Mouse (Mus musculus) liver, embryonic 13.5 days (tissue): Measurements from ENCODE around the gene Efhd1. TPM values are rescaled to one million over a fixed set of nuclear protein-coding genes. Genes with fewer than 3 reads are reported as not detected.

ENCODE experiments used
- ATAC-seq: fragments of 200-750 bp; cut with Nextera tagmentation; 2 replicates; pipeline ENCODE4 v1.8.0; 2017; ENCODE audit warnings: low read depth, mild to moderate bottlenecking, moderate number of reproducible peaks, moderate library complexity
- DNase-seq: peaks from one replicate; pipeline ENCODE4 v3.0.0; 2022
- H3K27ac ChIP-seq: fragments of 300-500 bp; sonication (generic); 2 replicates; pipeline ENCODE4 v1.5.1; 2015; ENCODE audit warnings: moderate library complexity, mild to moderate bottlenecking, inconsistent platforms
- H3K27me3 ChIP-seq: fragments of 300-500 bp; sonication (generic); 2 replicates; pipeline ENCODE4 v1.6.1; 2015; ENCODE audit warnings: mild to moderate bottlenecking, inconsistent platforms
- H3K36me3 ChIP-seq: fragments of 300-500 bp; sonication (generic); 2 replicates; pipeline ENCODE4 v1.6.1; 2015; ENCODE audit warnings: mild to moderate bottlenecking, inconsistent platforms
- H3K4me1 ChIP-seq: fragments of 300-500 bp; sonication (generic); replicated peaks from 2 replicates; pipeline ENCODE4 v1.6.1; 2015; ENCODE audit warnings: inconsistent platforms
- H3K4me2 ChIP-seq: fragments of 300-500 bp; sonication (generic); 2 replicates; pipeline ENCODE4 v1.6.1; 2015; ENCODE audit warnings: inconsistent platforms, mild to moderate bottlenecking, moderate library complexity
- H3K4me3 ChIP-seq: fragments of 300-500 bp; sonication (generic); replicated peaks from 2 replicates; pipeline ENCODE4 v1.5.1; 2015; ENCODE audit warnings: mild to moderate bottlenecking, inconsistent platforms
- H3K9ac ChIP-seq: fragments of 300-500 bp; sonication (generic); 2 replicates; pipeline ENCODE4 v1.6.1; 2015; ENCODE audit warnings: mild to moderate bottlenecking, inconsistent platforms
- H3K9me3 ChIP-seq: fragments of 300-500 bp; sonication (generic); replicated peaks from 2 replicates; pipeline ENCODE4 v1.6.1; 2016; ENCODE audit warnings: inconsistent platforms
- WGBS: fragments of 180-500 bp; shearing (Covaris S2); methylation state at CpG from one replicate; pipeline ENCODE4 v1.1.7; 2015; ENCODE audit not compliant: insufficient replicate concordance; 5-methylcytosine and 5-hydroxymethylcytosine counted together
- polyA plus RNA-seq: library from polyadenylated mRNA; unstranded; fragments of >200 nt; fragmentation: Nextera tagmentation; extraction: Ambion mirVana; gene quantifications from 2 replicates; pipeline ENCODE4 v1.2.1, GENCODE M21; 2015

The Efhd1 gene
- polyA plus RNA-seq, 1 experiment from 2014 or later = 0.07 TPM

DNA sequence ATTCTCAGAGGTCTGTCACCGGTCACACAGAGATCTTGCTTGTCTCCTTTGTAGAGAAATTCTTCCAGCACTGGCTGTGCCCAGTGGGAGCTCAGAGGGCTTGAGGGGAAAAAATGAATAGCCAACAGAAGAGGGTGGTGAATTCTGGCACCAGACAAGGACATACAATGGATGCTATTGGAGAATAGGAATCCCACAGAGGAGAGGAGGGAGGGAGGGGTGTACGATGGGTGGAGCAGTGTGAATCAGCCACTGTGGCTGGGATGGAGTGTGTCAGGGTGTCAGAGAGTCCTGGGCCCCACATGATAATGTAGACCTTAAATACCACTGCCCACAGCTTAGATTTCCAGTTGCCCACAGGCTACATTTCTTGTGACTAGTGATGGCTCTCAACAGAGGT is 22.9 kb downstream of the Efhd1 start:
- H3K36me3 ChIP-seq = no peaks in the 10 kb centered on the region
- H3K4me3 ChIP-seq = no peak overlapping the region
- 72% methylated on average over 2 of the region's 2 CpGs for WGBS
- H3K4me2 ChIP-seq = no peak overlapping the region
- no peak for ATAC-seq
- H3K27ac ChIP-seq = no peak overlapping the region
- 0 out of 2 replicates have a peak, but pooled peaks cover 3% of the 10 kb centered on the region for H3K27me3 ChIP-seq
- DNase-seq = no peak
- no peaks in the 10 kb centered on the region for H3K4me1 ChIP-seq
- H3K9me3 ChIP-seq = no peaks in the 10 kb centered on the region
- no peak overlapping the region for H3K9ac ChIP-seq

DNA sequence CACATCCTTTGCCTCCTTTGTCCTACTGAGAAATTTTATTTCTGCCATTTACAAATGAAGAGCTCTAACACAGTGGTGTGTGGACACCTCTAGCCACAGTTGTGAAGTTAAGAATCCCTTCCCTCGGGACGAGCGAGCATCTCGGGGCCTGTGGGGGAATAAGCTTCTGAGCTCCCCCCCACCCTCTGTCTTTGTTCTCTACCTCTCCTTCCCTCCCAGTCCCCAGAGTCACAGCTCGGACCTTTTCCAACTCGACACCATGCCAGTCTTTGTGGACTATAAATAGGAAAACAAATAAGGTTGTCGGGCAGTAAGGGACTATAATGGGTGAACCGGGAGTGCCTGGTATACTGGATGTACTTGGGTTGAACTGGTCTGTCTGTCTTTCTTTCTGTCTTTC is 27.3 kb downstream of the Efhd1 start:
- no peaks in the 10 kb centered on the region for H3K9me3 ChIP-seq
- DNase-seq = no peak
- H3K27ac ChIP-seq = no peak overlapping the region
- no peaks in the 10 kb centered on the region for H3K4me1 ChIP-seq
- 0 out of 2 replicates have a peak, but pooled peaks cover 3% of the 10 kb centered on the region for H3K27me3 ChIP-seq
- no peak overlapping the region for H3K4me2 ChIP-seq
- H3K4me3 ChIP-seq = no peak overlapping the region
- no peaks in the 10 kb centered on the region for H3K36me3 ChIP-seq
- WGBS = 66% methylated on average over 8 of the region's 8 CpGs
- ATAC-seq = no peak
- H3K9ac ChIP-seq = no peak overlapping the region

DNA sequence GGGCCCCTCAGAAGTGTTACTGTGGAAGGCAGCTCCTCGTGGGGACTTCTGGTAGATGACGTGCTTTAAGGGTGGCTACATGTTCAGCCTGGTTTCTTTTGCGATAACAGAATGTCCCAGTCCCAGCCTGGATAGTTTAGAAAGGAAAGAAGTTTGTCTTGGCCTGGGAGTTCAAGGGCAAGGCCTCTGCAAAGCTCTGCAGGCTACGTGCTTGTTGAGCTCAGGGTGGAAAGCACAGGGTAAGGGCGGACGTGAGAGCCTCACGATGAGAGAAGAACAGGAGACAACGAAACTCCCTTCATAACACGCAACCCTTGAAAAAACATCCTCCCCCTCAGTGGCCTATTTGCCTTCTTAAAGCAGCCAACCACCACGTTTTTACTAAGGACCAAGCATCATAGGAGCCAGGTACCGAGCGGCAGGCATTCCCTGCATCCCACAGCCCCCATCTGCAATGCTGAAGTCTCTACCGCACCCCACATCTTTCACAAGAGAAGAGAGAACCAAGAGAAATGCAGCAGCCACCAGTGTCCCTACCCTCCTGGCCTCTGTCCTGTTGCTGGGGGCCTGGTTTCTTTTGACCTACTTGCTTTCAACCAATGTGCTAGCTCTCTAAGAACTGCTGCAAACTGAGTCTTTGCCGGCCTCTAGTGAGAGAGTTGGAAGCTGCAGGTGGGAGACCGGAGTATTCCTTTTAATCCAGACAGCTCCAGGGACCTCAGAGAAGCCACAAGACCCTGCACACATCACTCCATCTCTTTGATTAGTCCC is 28.4 kb downstream of the Efhd1 start:
- Histone ChIP-seq H3K4me3 (no peak overlapping the region), H3K9ac (no peak overlapping the region), H3K4me1 (no peaks in the 10 kb centered on the region), H3K27me3 (0 out of 2 replicates have a peak, but pooled peaks cover 3% of the 10 kb centered on the region), H3K9me3 (no peaks in the 10 kb centered on the region), H3K27ac (no peak overlapping the region), H3K36me3 (no peaks in the 10 kb centered on the region), H3K4me2 (no peak overlapping the region)
- WGBS = 61% methylated on average over 15 of the region's 15 CpGs
- DNase-seq (no peak), ATAC-seq (no peak)

DNA sequence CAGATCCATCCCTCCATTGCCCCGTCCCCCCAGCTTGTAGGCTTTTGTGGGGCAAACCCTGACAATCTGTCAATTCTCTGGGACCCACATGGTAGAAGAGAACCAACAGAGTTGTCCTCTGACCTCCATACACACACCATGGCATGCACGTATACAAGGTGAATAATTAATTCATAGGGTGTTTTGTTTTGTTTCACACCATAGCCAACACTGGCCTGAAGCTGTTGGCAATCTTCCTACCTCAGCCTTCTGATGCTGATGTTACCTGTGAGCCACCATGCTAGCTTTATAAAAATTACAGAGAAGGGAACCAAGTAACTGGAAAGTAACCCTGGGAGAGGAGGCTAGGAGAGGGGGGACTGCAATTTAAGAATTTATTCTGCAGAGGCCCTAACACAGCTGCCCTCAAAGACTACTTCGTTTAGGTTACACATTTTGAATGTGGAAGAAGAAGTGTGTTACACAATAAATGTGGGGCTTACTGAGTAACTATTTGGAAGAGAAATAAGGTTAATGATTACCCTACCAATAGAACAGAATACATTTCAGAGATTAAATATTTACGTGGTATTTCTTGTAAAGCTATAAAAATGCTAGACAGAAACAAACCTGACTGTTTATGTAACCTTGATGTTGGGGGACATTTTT is 30.0 kb downstream of the Efhd1 start:
- Histone ChIP-seq H3K9me3 (no peaks in the 10 kb centered on the region), H3K4me2 (no peak overlapping the region), H3K9ac (no peak overlapping the region), H3K36me3 (no peaks in the 10 kb centered on the region), H3K27ac (peak overlapping the region; percentile 32; the same call in 1 of the 2 replicates), H3K27me3 (0 out of 2 replicates have a peak, but pooled peaks cover 3% of the 10 kb centered on the region), H3K4me3 (no peak overlapping the region), H3K4me1 (no peaks in the 10 kb centered on the region)
- WGBS = 54% methylated on average over 4 of the region's 4 CpGs
- DNase-seq (no peak), ATAC-seq (no peak)

DNA sequence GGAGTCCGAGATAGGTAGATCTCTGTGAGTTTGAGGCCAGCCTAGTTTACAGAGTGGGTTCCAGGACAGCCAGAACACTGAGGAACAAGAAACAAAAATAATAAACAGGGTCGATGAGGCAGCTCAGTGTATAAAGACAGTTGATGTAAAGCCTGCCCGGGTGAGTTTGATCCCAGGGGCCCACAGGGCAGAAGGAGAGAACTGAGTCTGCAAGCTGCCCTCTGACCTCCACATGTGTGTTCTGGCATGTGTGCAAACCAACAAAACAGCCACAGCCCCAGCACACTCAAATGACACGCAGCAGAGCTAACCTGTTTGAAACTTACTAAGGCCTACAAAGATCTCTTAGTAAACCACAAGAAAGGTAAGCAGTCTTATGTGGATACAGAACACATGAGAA is 30.8 kb downstream of the Efhd1 start:
- WGBS = 59% methylated on average over 4 of the region's 4 CpGs
- Histone ChIP-seq H3K4me1 (no peaks in the 10 kb centered on the region), H3K4me2 (no peak overlapping the region), H3K4me3 (no peak overlapping the region), H3K27ac (peak overlapping the region; percentile 48; the same call in 1 of the 2 replicates), H3K27me3 (0 out of 2 replicates have a peak, but pooled peaks cover 3% of the 10 kb centered on the region), H3K36me3 (no peaks in the 10 kb centered on the region), H3K9me3 (no peaks in the 10 kb centered on the region), H3K9ac (no peak overlapping the region)
- ATAC-seq = no peak
- DNase-seq = no peak

DNA sequence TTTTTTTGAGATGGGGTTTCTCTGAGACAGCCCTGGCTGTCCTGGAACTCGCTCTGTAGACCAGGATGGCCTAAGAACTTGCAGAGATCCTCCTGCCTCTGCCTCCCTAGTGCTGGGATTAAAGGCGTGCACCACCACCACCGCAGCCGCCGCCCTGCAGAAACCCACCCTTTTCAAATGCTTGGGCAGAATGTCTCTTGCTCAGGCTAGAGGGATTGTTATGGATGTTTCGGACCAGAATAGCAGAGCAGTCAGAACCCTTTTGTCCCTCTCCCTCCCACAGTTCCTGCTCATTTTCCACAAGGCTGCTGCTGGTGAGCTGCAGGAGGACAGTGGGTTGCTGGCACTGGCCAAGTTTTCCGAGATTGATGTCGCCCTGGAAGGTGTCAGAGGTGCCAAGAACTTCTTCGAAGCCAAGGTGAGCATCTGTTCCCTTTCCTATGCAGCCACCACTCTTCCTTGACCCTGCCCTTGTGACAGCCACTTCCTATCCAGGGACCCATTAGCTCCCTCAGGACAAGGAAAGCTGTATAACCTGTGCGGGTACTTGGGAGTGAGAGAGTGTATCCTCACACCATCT is 33.3 kb downstream of the Efhd1 start:
- Histone ChIP-seq H3K4me1 (no peaks in the 10 kb centered on the region), H3K27me3 (no peaks in the 10 kb centered on the region), H3K9me3 (no peaks in the 10 kb centered on the region), H3K9ac (no peak overlapping the region), H3K27ac (no peak overlapping the region), H3K36me3 (no peaks in the 10 kb centered on the region), H3K4me2 (no peak overlapping the region), H3K4me3 (no peak overlapping the region)
- ATAC-seq = no peak
- DNase-seq = no peak
- WGBS = 69% methylated on average over 10 of the region's 10 CpGs

DNA sequence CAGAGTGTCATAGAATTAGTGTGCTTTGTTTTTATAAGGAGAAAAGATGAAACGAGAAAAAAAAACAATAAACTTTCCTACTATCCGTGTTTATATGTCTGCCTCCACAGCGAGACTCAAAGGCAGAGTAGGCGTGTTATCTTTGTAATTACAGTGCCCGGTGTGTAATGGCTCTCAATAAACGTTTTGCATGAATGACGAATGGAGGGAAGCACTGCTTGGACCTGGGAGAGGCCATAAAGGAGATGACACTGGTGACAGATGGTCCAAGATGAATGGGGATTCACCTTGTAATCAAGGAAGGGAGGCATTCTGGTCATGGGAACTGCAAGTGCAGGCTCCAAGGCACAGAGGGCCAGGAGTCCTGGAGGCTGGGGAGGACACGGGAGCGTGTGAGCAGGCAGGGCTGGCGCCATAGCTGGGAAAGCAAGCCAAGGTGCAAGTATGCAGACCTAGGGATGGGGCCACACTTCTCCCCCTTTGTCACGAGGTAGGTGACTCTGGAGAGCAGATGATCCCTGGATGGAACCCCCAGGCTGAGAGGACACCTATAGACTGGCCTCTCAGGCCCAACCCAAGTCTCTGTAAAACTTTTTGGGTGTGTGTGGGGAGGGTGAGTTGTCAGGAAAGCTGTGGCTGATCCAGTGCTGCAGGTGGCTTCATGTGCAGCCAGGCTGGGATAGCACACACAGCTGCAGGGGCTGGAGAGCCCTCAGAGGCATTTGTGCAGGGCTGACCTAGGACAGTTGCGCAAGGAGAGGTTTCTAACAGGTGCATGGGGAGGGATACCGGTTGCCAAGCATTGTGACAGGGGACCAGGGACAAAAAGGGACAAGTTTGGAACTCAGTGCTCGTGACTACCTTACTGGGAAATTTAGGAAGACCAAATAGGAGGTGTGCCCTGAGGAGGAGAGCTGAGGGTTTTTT is 36.5 kb downstream of the Efhd1 start:
- Histone ChIP-seq H3K4me2 (no peak overlapping the region), H3K9me3 (no peaks in the 10 kb centered on the region), H3K4me3 (no peak overlapping the region), H3K4me1 (no peaks in the 10 kb centered on the region), H3K36me3 (no peaks in the 10 kb centered on the region), H3K9ac (no peak overlapping the region), H3K27ac (no peak overlapping the region), H3K27me3 (no peaks in the 10 kb centered on the region)
- DNase-seq (no peak), ATAC-seq (no peak)
- WGBS = 59% methylated on average over 14 of the region's 14 CpGs

DNA sequence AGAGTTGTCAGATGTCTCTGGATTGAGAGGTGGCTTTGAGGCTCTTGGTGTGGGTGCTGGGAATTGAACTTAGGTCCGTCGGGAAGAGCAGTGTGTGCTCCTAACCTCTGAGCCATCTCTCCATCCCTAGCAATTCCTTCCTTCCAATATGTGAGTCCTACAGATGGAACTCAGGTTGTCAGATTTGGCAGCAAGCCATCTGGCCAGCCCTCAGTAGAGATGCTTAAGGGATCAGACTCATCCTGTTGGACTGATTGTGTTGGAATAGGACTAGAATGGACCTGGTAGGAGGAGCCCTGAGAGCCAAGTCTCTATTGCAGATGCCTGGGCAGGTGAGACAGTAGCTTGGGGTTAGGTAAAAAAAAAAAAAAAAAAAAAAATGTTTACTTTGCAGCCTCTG is 37.8 kb downstream of the Efhd1 start:
- H3K27me3 ChIP-seq = no peaks in the 10 kb centered on the region; the same call in 1 of the 2 replicates

DNA sequence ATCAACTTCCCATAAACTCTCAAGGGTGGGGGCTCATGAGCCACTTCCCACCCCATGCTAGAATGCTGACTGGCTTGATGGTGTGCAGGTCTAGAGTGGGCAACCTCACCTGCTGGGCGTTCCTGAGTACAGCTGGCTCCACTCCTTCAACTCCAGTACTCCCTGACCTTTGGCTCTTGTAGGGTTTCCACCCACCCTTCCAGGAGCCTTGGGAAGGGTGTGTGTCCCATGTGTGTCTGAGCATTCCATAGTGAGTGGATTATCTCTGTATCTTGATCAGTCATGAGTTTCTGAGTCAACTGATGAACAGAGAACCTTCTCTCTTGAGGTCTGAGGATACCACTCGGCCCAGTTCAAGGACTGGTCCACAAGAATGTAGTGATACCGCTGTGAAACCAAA is 44.8 kb downstream of the Efhd1 start:
- 61% methylated on average over 3 of the region's 3 CpGs for WGBS
- no peaks in the 10 kb centered on the region; the same call in 1 of the 2 replicates for H3K27me3 ChIP-seq
- H3K36me3 ChIP-seq = no peaks in the 10 kb centered on the region
- no peak overlapping the region for H3K9ac ChIP-seq
- no peaks in the 10 kb centered on the region for H3K9me3 ChIP-seq
- H3K4me2 ChIP-seq = no peak overlapping the region
- ATAC-seq = no peak
- DNase-seq = no peak
- H3K4me3 ChIP-seq = no peak overlapping the region
- H3K4me1 ChIP-seq = no peaks in the 10 kb centered on the region
- no peak overlapping the region for H3K27ac ChIP-seq

More for the DNA sequence above, 37.8 kb downstream of the Efhd1 start:
- Histone ChIP-seq H3K9me3 (no peaks in the 10 kb centered on the region), H3K36me3 (no peaks in the 10 kb centered on the region), H3K4me3 (no peak overlapping the region), H3K27ac (no peak overlapping the region), H3K9ac (no peak overlapping the region), H3K4me1 (no peaks in the 10 kb centered on the region), H3K4me2 (no peak overlapping the region)
- WGBS = 75% methylated on average over 2 of the region's 2 CpGs
- ATAC-seq (no peak), DNase-seq (no peak)

DNA sequence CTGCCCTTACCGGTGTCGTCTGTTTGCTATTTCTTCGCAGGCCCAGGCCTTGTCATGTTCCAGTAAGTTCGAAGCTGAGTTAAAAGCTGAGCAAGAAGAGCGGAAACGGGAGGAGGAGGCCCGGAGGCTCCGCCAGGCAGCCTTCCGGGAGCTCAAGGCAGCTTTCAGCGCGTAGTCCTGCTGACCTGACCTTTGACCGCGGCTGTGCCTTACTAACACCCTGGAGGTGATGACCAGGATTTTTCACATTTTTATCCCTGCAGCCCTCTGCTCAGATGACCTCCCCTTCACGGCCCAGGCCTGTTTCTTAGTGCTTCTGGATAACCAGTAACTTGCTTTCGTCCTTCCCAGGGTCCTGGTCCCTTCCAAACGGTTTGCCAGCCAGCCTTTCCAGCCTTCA is 45.5 kb downstream of the Efhd1 start:
- no peak overlapping the region for H3K4me3 ChIP-seq
- DNase-seq = no peak
- no peaks in the 10 kb centered on the region for H3K36me3 ChIP-seq
- no peaks in the 10 kb centered on the region for H3K9me3 ChIP-seq
- H3K4me1 ChIP-seq = no peaks in the 10 kb centered on the region
- WGBS = 74% methylated on average over 16 of the region's 16 CpGs
- no peak overlapping the region for H3K4me2 ChIP-seq
- no peak overlapping the region for H3K27ac ChIP-seq
- H3K27me3 ChIP-seq = no peaks in the 10 kb centered on the region; the same call in 1 of the 2 replicates
- ATAC-seq = no peak
- H3K9ac ChIP-seq = no peak overlapping the region

DNA sequence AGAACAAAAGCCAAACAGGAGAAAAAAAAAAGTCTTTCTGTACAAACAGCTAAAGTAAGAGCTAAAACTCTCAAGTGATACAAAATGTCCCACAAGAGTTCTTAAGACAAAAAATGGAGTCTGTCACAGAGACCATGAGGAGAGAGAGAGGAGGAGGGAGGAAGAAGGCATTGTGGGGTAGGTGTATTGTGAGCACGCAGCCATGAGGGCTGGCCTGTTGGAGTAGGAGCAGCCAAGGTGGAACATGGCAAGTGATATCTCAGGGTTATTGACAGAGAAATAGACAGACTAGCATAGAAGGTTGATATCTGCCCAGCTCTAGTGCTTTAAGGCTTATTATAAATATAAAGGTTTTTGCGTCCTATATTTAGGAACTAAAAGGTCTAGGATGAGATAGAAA is 48.5 kb downstream of the Efhd1 start:
- no peaks in the 10 kb centered on the region for H3K9me3 ChIP-seq
- no peak overlapping the region for H3K9ac ChIP-seq
- 76% methylated on average over 2 of the region's 2 CpGs for WGBS
- no peaks in the 10 kb centered on the region for H3K27me3 ChIP-seq
- H3K4me1 ChIP-seq = 0 out of 2 replicates have a peak, but pooled peaks cover 3% of the 10 kb centered on the region
- no peaks in the 10 kb centered on the region for H3K36me3 ChIP-seq
- H3K27ac ChIP-seq = no peak overlapping the region
- ATAC-seq = no peak
- H3K4me3 ChIP-seq = no peak overlapping the region
- no peak for DNase-seq
- no peak overlapping the region for H3K4me2 ChIP-seq
